Mouse (Mus musculus) adipocyte (in vitro differentiated cells): ENCODE data around the gene Rwdd2b.
A peak's percentile ranks its signal among the peaks of the same experiment; 100 is the strongest.

Source experiments
- DNase-seq: peaks from one replicate; pipeline ENCODE4 v3.0.0-alpha.2; 2016; ENCODE audit warnings: low spot score

Rwdd2b gene

GRCm38 (mm10) chr16:87420662-87421061 is 19.7 kb downstream of the Rwdd2b start:
- no peak for DNase-seq

- peak; percentile 30 for DNase-seq
Measured at GRCm38 (mm10) chr16:87405001-87405400, 35.4 kb downstream of the Rwdd2b start.

GRCm38 (mm10) chr16:87393813-87394548 is 46.4 kb downstream of the Rwdd2b start:
- peak; percentile 75 for DNase-seq

- DNase-seq = no peak
Measured at GRCm38 (mm10) chr16:87387444-87387977, 52.9 kb downstream of the Rwdd2b start.

DNA sequence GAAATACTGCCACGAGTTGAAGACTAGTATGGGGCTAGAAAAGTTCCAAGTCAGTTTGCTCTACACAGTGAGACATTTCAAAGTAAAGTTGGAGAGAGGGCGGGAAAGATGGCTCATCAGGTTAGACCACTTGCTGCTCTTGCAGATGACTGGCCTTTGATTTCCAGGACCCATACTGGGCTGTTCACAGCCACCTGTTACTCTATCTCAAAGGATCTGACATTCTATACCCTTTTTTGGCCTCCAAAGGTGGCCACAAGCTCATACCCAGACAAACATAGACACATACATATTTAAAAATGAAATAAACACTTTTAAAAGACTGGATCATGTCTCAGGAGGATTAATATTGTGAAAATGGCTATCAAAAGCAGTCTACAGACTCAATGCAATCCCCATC is 56.0 kb downstream of the Rwdd2b start:
- no peak for DNase-seq
